Mouse (Mus musculus) B cell, adult (primary cell): ENCODE results near the gene Eepd1. TPM values are rescaled to one million over a fixed set of nuclear protein-coding genes. Genes with fewer than 3 reads are reported as not detected.

Source experiments
- total RNA-seq: library from RNA; stranded (reverse); gene quantifications from 4 replicates; pipeline ENCODE4 v1.2.4, GENCODE M21; 2023; ENCODE audit not compliant: inconsistent age

Eepd1 gene
- total RNA-seq = 0.24 to 0.78 TPM (median 0.64 TPM) in 4 replicates

GRCm38 (mm10) chr9:25481344-25482095, at the start of gene Eepd1:
Eepd1 (plus strand) TSS chr9:25481547.

Other genes starting within 250 kb of the Eepd1 start
- 118 to 128 TPM (median 120 TPM) in 4 replicates for gene Sept7, start 229.1 kb upstream of the Eepd1 start, total RNA-seq